Mouse (Mus musculus) limb, embryonic 11.5 days (tissue): ENCODE data around the gene Nptxr. TPM values are rescaled to one million over a fixed set of nuclear protein-coding genes. Genes with fewer than 3 reads are reported as not detected.

Experiments used
- ATAC-seq: fragments of 200-750 bp; cut with Nextera tagmentation; 2 replicates; pipeline ENCODE4 v1.8.0; 2017; ENCODE audit warnings: low read depth; ENCODE audit not compliant: insufficient number of reproducible peaks, low FRiP score, low TSS enrichment
- DNase-seq: peaks from one replicate; pipeline ENCODE4 v3.0.0-alpha.2; 2015; ENCODE audit warnings: low spot score
- H3K27ac ChIP-seq: fragments of 300-500 bp; sonication (generic); replicated peaks from 2 replicates; pipeline ENCODE4 v1.5.1; 2014; ENCODE audit warnings: low read depth, mild to moderate bottlenecking, low read length
- H3K27me3 ChIP-seq: fragments of 300-500 bp; sonication (generic); 2 replicates; pipeline ENCODE4 v1.6.1; 2014; ENCODE audit warnings: mild to moderate bottlenecking, low read length, mixed read lengths; ENCODE audit not compliant: control insufficient read depth, insufficient read depth
- H3K36me3 ChIP-seq: fragments of 300-500 bp; sonication (generic); 2 replicates; pipeline ENCODE4 v1.6.1; 2014; ENCODE audit warnings: mild to moderate bottlenecking, low read length, moderate library complexity, mixed read lengths; ENCODE audit not compliant: control insufficient read depth, insufficient read depth
- H3K4me1 ChIP-seq: fragments of 300-500 bp; sonication (generic); 2 replicates; pipeline ENCODE4 v1.6.1; 2014; ENCODE audit warnings: low read length, mixed read lengths; ENCODE audit not compliant: control insufficient read depth, insufficient read depth
- H3K4me2 ChIP-seq: fragments of 300-500 bp; sonication (generic); 2 replicates; pipeline ENCODE4 v1.6.1; 2014; ENCODE audit warnings: low read depth, mild to moderate bottlenecking, moderate library complexity; ENCODE audit not compliant: severe bottlenecking
- H3K4me3 ChIP-seq: fragments of 300-500 bp; sonication (generic); 2 replicates; pipeline ENCODE4 v1.5.1; 2014; ENCODE audit warnings: low read depth, low read length
- H3K9ac ChIP-seq: fragments of 300-500 bp; sonication (generic); 2 replicates; pipeline ENCODE4 v1.6.1; 2014; ENCODE audit warnings: mild to moderate bottlenecking, low read length
- H3K9me3 ChIP-seq: fragments of 300-500 bp; sonication (generic); 2 replicates; pipeline ENCODE4 v1.6.1; 2016; ENCODE audit warnings: low read length; ENCODE audit not compliant: control insufficient read depth
- WGBS: fragments of 180-500 bp; shearing (Covaris S2); extraction: QIAGEN DNeasy Blood & Tissue Kit; methylation state at CpG from one replicate; pipeline ENCODE4 v1.1.7; 2014; 5-methylcytosine and 5-hydroxymethylcytosine counted together
- polyA plus RNA-seq: library from polyadenylated mRNA; unstranded; fragments of >200 nt; fragmentation: Nextera tagmentation; extraction: Ambion mirVana; gene quantifications from 2 replicates; pipeline ENCODE4 v1.2.1, GENCODE M21; 2014

Nptxr gene
- polyA plus RNA-seq, 1 experiment from 2014 or later: 0.37 TPM

- ATAC-seq: no peak
- DNase-seq: no peak
- H3K36me3 ChIP-seq: no peaks in the 10 kb centered on the region
- 85% methylated on average over 17 of the region's 17 CpGs for WGBS
- no peak overlapping the region for H3K9ac ChIP-seq
- no peak overlapping the region for H3K27ac ChIP-seq
- H3K9me3 ChIP-seq: no peaks in the 10 kb centered on the region
- H3K4me2 ChIP-seq: no peak overlapping the region
- no peak overlapping the region for H3K4me3 ChIP-seq
- no peaks in the 10 kb centered on the region for H3K4me1 ChIP-seq
- no peaks in the 10 kb centered on the region for H3K27me3 ChIP-seq
Observed at GRCm38 (mm10) chr15:79751772-79752171, 52.8 kb downstream of the Nptxr start.

GRCm38 (mm10) chr15:79750266-79750665 is 54.3 kb downstream of the Nptxr start:
- Histone ChIP-seq H3K27ac (no peak overlapping the region), H3K27me3 (no peaks in the 10 kb centered on the region), H3K4me1 (no peaks in the 10 kb centered on the region), H3K4me2 (no peak overlapping the region), H3K36me3 (no peaks in the 10 kb centered on the region), H3K9ac (no peak overlapping the region), H3K9me3 (no peaks in the 10 kb centered on the region), H3K4me3 (no peak overlapping the region)
- DNase-seq: no peak
- 85% methylated on average over 8 of the region's 8 CpGs for WGBS
- ATAC-seq: no peak

GRCm38 (mm10) chr15:79749162-79749561 is 55.4 kb downstream of the Nptxr start:
- H3K27me3 ChIP-seq: no peaks in the 10 kb centered on the region
- no peaks in the 10 kb centered on the region for H3K36me3 ChIP-seq
- H3K4me2 ChIP-seq: no peak overlapping the region
- peak overlapping the region; percentile 17; the same call in 1 of the 2 replicates for H3K9ac ChIP-seq
- H3K27ac ChIP-seq: no peak overlapping the region
- H3K4me1 ChIP-seq: no peaks in the 10 kb centered on the region
- DNase-seq (no peak), ATAC-seq (no peak)
- H3K9me3 ChIP-seq: no peaks in the 10 kb centered on the region
- H3K4me3 ChIP-seq: no peak overlapping the region
- 92% methylated on average over 7 of the region's 7 CpGs for WGBS

- DNase-seq (peak; percentile 67), ATAC-seq (no peak)
- no peaks in the 10 kb centered on the region for H3K36me3 ChIP-seq
- WGBS: 54% methylated on average over 11 of the region's 11 CpGs
- H3K9me3 ChIP-seq: no peaks in the 10 kb centered on the region
- no peaks in the 10 kb centered on the region for H3K27me3 ChIP-seq
- H3K27ac ChIP-seq: no peak overlapping the region
- H3K4me1 ChIP-seq: no peaks in the 10 kb centered on the region
- H3K4me3 ChIP-seq: no peak overlapping the region
- no peak overlapping the region for H3K4me2 ChIP-seq
- no peak overlapping the region for H3K9ac ChIP-seq
Observed at GRCm38 (mm10) chr15:79747998-79748397, 56.6 kb downstream of the Nptxr start.

- no peak overlapping the region for H3K27ac ChIP-seq
- no peaks in the 10 kb centered on the region for H3K36me3 ChIP-seq
- H3K4me1 ChIP-seq: 0 out of 2 replicates have a peak, but pooled peaks cover 5% of the 10 kb centered on the region
- DNase-seq: no peak
- H3K4me3 ChIP-seq: no peak overlapping the region
- no peaks in the 10 kb centered on the region for H3K27me3 ChIP-seq
- H3K9me3 ChIP-seq: no peaks in the 10 kb centered on the region
- H3K4me2 ChIP-seq: no peak overlapping the region
- ATAC-seq: no peak
- WGBS: 90% methylated on average over 5 of the region's 5 CpGs
- no peak overlapping the region for H3K9ac ChIP-seq
Observed at GRCm38 (mm10) chr15:79745883-79746282, 58.7 kb downstream of the Nptxr start.

- no peaks in the 10 kb centered on the region for H3K9me3 ChIP-seq
- H3K4me1 ChIP-seq: peaks cover 5% of the 10 kb centered on the region; the same call in 1 of the 2 replicates
- 0 out of 2 replicates have a peak overlapping the region, but pooled peaks have one; percentile 4 for H3K4me2 ChIP-seq
- DNase-seq (no peak), ATAC-seq (no peak)
- 77% methylated on average over 10 of the region's 10 CpGs for WGBS
- H3K27me3 ChIP-seq: no peaks in the 10 kb centered on the region
- H3K4me3 ChIP-seq: no peak overlapping the region
- no peak overlapping the region for H3K9ac ChIP-seq
- H3K36me3 ChIP-seq: no peaks in the 10 kb centered on the region
- no peak overlapping the region for H3K27ac ChIP-seq
Observed at GRCm38 (mm10) chr15:79745312-79745711, 59.3 kb downstream of the Nptxr start.

GRCm38 (mm10) chr15:79744742-79745141 is 59.8 kb downstream of the Nptxr start:
- no peak overlapping the region for H3K27ac ChIP-seq
- H3K9ac ChIP-seq: no peak overlapping the region

GRCm38 (mm10) chr15:79744001-79744400 is 60.6 kb downstream of the Nptxr start:
- no peaks in the 10 kb centered on the region for H3K9me3 ChIP-seq
- H3K4me2 ChIP-seq: no peak overlapping the region
- no peak overlapping the region for H3K4me3 ChIP-seq
- H3K4me1 ChIP-seq: peaks cover 8% of the 10 kb centered on the region; the same call in 1 of the 2 replicates
- no peak for DNase-seq
- H3K27me3 ChIP-seq: no peaks in the 10 kb centered on the region
- no peak overlapping the region for H3K27ac ChIP-seq
- no peak for ATAC-seq
- H3K36me3 ChIP-seq: no peaks in the 10 kb centered on the region
- H3K9ac ChIP-seq: no peak overlapping the region
- WGBS: 94% methylated on average over 11 of the region's 11 CpGs

More at GRCm38 (mm10) chr15:79744742-79745141, 59.8 kb downstream of the Nptxr start:
- H3K4me1 ChIP-seq: peaks cover 5% of the 10 kb centered on the region; the same call in 1 of the 2 replicates
- no peak for DNase-seq
- no peaks in the 10 kb centered on the region for H3K36me3 ChIP-seq
- H3K27me3 ChIP-seq: no peaks in the 10 kb centered on the region
- no peak overlapping the region for H3K4me3 ChIP-seq
- 0 out of 2 replicates have a peak overlapping the region, but pooled peaks have one; percentile 4 for H3K4me2 ChIP-seq
- WGBS: 77% methylated on average over 8 of the region's 8 CpGs
- no peaks in the 10 kb centered on the region for H3K9me3 ChIP-seq
- no peak for ATAC-seq

GRCm38 (mm10) chr15:79742706-79743023 is 61.9 kb downstream of the Nptxr start:
- H3K4me2 ChIP-seq: peak overlapping the region; percentile 51
- H3K27me3 ChIP-seq: no peaks in the 10 kb centered on the region
- no peak overlapping the region; the same call in 1 of the 2 replicates for H3K27ac ChIP-seq
- peaks cover 8% of the 10 kb centered on the region; the same call in 1 of the 2 replicates for H3K4me1 ChIP-seq
- DNase-seq: no peak
- H3K9ac ChIP-seq: peak overlapping the region; percentile 90
- ATAC-seq: peak; percentile 41; the same call in 1 of the 2 replicates
- no peaks in the 10 kb centered on the region for H3K9me3 ChIP-seq
- WGBS: 0% methylated on average over 23 of the region's 23 CpGs
- peaks cover 4% of the 10 kb centered on the region; the same call in 1 of the 2 replicates for H3K36me3 ChIP-seq
- H3K4me3 ChIP-seq: peak overlapping the region; percentile 86
